Mouse (Mus musculus) liver, postnatal 0 days (tissue): Measurements from ENCODE around the gene Hist1h3i.
"Not testable (repeated sequence)": the region's sequence is repeated elsewhere in the genome, so short reads cannot be mapped to it uniquely, and the experiment has no call there.

Experiments used
- CTCF ChIP-seq: sonication (generic); IDR thresholded peaks from 2 replicates; pipeline ENCODE4 v1.5.1; 2016; ENCODE audit warnings: antibody characterized with exemption, low read depth
- EP300 ChIP-seq: IDR thresholded peaks from 2 replicates; pipeline ENCODE4 v1.6.1; 2016; ENCODE audit warnings: antibody characterized with exemption, low read depth, mild to moderate bottlenecking

DNA sequence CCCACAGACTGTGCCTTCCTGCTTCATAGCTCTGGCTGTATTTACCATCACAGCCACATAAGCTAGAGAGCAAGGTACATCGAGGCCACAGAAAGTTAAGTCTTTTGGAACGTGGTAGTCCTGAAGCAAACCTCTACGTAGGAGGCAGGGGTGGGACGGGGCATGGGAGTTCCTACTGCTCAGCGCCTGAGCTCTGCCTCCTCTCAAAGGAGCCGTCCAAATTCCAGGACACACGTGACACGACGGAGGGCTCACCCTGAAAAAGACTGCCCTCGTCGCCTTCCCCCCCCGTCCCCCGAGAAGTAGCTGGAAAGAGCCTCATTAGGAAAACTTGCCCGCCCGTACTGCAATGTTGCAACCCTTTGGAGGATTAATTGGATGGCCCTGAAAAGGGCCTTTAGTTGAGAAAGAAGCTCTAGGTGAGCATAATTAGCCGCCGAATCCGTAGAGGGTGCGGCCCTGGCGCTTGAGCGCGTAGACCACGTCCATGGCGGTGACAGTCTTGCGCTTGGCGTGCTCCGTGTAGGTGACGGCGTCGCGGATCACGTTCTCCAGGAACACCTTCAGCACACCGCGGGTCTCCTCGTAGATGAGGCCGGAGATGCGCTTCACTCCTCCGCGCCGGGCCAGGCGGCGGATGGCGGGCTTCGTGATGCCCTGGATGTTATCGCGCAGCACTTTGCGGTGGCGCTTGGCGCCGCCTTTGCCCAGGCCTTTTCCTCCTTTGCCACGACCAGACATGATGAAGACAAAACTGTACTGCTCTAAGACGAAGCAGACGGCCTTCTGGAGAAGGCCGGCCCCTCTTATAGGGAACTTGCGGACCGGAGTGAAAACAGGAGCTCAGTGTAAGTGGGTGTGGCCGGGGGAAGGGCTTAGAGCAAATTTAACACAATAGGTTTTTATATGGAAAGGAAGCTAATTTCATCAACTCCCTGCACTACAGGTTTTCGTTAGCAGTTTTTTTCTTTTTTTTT lies 48.5 kb upstream of the Hist1h3i start, which contains the start of gene Hist1h4n:
- TF ChIP-seq CTCF, EP300: not testable (repeated sequence)
